Mouse (Mus musculus): ENCODE measurements around the gene Ror2.

DNA sequence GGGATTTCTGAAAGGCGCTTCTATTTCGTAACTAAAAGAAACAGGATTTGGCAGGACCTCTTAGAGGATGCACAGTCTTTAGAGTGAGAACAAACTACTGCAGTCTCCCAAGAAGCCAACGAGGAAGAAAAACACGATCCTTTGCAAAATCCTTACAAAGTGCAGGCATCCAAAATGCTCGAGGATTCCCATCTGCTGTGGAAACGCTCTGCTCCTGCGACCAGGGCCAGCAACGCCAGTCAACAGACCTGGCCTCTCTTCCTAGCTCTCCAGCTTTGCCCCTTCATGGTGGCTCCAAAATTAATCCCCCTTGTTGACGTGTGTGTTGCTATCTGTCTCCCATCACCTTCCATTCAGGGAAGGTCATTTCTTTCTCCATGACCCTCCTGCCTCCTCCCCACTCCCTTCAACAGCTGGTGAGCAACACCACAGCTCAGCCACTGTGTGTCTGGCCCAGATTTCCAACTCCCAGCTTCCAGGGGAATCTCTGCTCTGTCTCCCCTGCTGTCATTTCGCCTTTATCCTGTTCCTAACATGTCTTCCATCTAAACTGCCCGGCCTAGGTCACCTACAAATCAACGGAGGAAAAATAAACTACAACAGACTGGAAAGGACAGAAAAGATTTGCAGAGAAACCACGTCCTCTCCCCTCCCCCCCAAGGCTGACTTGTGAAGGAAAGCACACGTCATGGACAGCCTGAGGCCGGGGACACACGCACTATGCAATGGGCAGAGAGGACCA is 23.2 kb downstream of the Ror2 start:
- TF ChIP-seq GATA1 (IDR thresholded peaks at IDR 0.05; ENCODE audit: borderline replicate concordance, low read length) (no peak), FLI1 (IDR thresholded peaks at IDR 0.05; ENCODE audit: low read length) (no peak)

Data from megakaryocyte, embryonic 14.5 days (primary cell).